Mouse (Mus musculus): ENCODE measurements around the gene Depdc5. TPM values are rescaled to one million over a fixed set of nuclear protein-coding genes. Genes with fewer than 3 reads are reported as not detected.
"Not testable (repeated sequence)": the region's sequence is repeated elsewhere in the genome, so short reads cannot be mapped to it uniquely, and the experiment has no call there.

Gene Depdc5
- polyA plus RNA-seq, 1 experiment from 2014 or later: 3.0 TPM

GRCm38 (mm10) chr5:32853731-32854507 lies 9.6 kb upstream of the Depdc5 start, which contains the start of gene Prr14l:
Gene Prr14l (minus strand): TSS chr5:32854256.
- H3K9ac ChIP-seq (replicated peaks): peak within 1 kb of the TSS; percentile 99
- TF ChIP-seq EP300 (IDR thresholded peaks at IDR 0.05; ENCODE audit: low read depth): peak; percentile 72
- no peak for TF ChIP-seq CTCF (IDR thresholded peaks at IDR 0.05; ENCODE audit: low read depth)
- H3K9me3 ChIP-seq (ENCODE audit: low read length): no peaks in the 10 kb centered on the region
- peak within 1 kb of the TSS; percentile 86 for H3K4me2 ChIP-seq (ENCODE audit: low read depth, low read length)
- H3K27me3 ChIP-seq (ENCODE audit: insufficient read depth, low read length): no peaks in the 10 kb centered on the region
- H3K36me3 ChIP-seq (replicated peaks; ENCODE audit: insufficient read depth, low read length): 0 out of 2 replicates have a peak, but pooled peaks cover 4% of the 10 kb centered on the region
- under 1% methylated on average over 49 of the region's 51 CpGs for WGBS (ENCODE audit: insufficient replicate concordance)
- H3K4me3 ChIP-seq (ENCODE audit: low read depth, low read length): peak within 1 kb of the TSS; percentile 90
- peak; percentile 99 for DNase-seq
- peak; percentile 99 for ATAC-seq
- peak within 1 kb of the TSS; percentile 86 for H3K27ac ChIP-seq (ENCODE audit: low read depth)
- peaks cover 34% of the 10 kb centered on the region for H3K4me1 ChIP-seq (ENCODE audit: insufficient read depth)

- peak overlapping the region; percentile 51 for H3K4me2 ChIP-seq (ENCODE audit: low read depth, low read length)
- H3K27ac ChIP-seq (ENCODE audit: low read depth): peak overlapping the region; percentile 41
- 81% methylated on average over 4 of the region's 4 CpGs for WGBS (ENCODE audit: insufficient replicate concordance)
- DNase-seq (no peak), ATAC-seq (no peak)
- H3K4me1 ChIP-seq (ENCODE audit: insufficient read depth): peaks cover 34% of the 10 kb centered on the region
- H3K9me3 ChIP-seq (ENCODE audit: low read length): no peaks in the 10 kb centered on the region
- no peaks in the 10 kb centered on the region for H3K27me3 ChIP-seq (ENCODE audit: insufficient read depth, low read length)
- H3K36me3 ChIP-seq (replicated peaks; ENCODE audit: insufficient read depth, low read length): 0 out of 2 replicates have a peak, but pooled peaks cover 4% of the 10 kb centered on the region
- H3K9ac ChIP-seq (replicated peaks): no peak overlapping the region
- no peak overlapping the region for H3K4me3 ChIP-seq (ENCODE audit: low read depth, low read length)
- no peak for TF ChIP-seq EP300 (IDR thresholded peaks at IDR 0.05; ENCODE audit: low read depth)
- no peak for TF ChIP-seq CTCF (IDR thresholded peaks at IDR 0.05; ENCODE audit: low read depth)
These were observed 8.7 kb upstream of the Depdc5 start for GRCm38 (mm10) chr5:32854818-32855217.

GRCm38 (mm10) chr5:32855274-32855673 lies 8.2 kb upstream of the Depdc5 start:
- H3K9ac ChIP-seq (replicated peaks); H3K27ac ChIP-seq (ENCODE audit: low read depth); H3K4me2 ChIP-seq (ENCODE audit: low read depth, low read length); H3K36me3 ChIP-seq (replicated peaks; ENCODE audit: insufficient read depth, low read length); DNase-seq; H3K27me3 ChIP-seq (ENCODE audit: insufficient read depth, low read length); H3K4me3 ChIP-seq (ENCODE audit: low read depth, low read length); ATAC-seq; H3K9me3 ChIP-seq (ENCODE audit: low read length): not testable (repeated sequence)
- peaks cover 34% of the 10 kb centered on the region for H3K4me1 ChIP-seq (ENCODE audit: insufficient read depth)
- 72% methylated on average over 2 of the region's 3 CpGs for WGBS (ENCODE audit: insufficient replicate concordance)

GRCm38 (mm10) chr5:32857781-32858220 lies 5.7 kb upstream of the Depdc5 start:
- DNase-seq: peak; percentile 45
- TF ChIP-seq CTCF (IDR thresholded peaks at IDR 0.05; ENCODE audit: low read depth) (0 out of 2 replicates have a peak, but pooled peaks have one; percentile 5), EP300 (IDR thresholded peaks at IDR 0.05; ENCODE audit: low read depth) (no peak)
- Histone ChIP-seq H3K4me1 (ENCODE audit: insufficient read depth) (peaks cover 19% of the 10 kb centered on the region), H3K4me2 (ENCODE audit: low read depth, low read length) (peak overlapping the region; percentile 83), H3K27ac (ENCODE audit: low read depth) (no peak overlapping the region), H3K9me3 (ENCODE audit: low read length) (no peaks in the 10 kb centered on the region), H3K4me3 (ENCODE audit: low read depth, low read length) (peak overlapping the region; percentile 48), H3K36me3 (replicated peaks; ENCODE audit: insufficient read depth, low read length) (no peaks in the 10 kb centered on the region), H3K9ac (replicated peaks) (0 out of 2 replicates have a peak overlapping the region, but pooled peaks have one; percentile 23), H3K27me3 (ENCODE audit: insufficient read depth, low read length) (no peaks in the 10 kb centered on the region)
- 4% methylated on average over 6 of the region's 6 CpGs for WGBS (ENCODE audit: insufficient replicate concordance)
- no peak for ATAC-seq

- TF ChIP-seq EP300 (IDR thresholded peaks at IDR 0.05; ENCODE audit: low read depth) (no peak), CTCF (IDR thresholded peaks at IDR 0.05; ENCODE audit: low read depth) (no peak)
- H3K27ac ChIP-seq (ENCODE audit: low read depth): no peak overlapping the region
- no peak for ATAC-seq
- H3K4me3 ChIP-seq (ENCODE audit: low read depth, low read length): no peak overlapping the region
- no peaks in the 10 kb centered on the region for H3K9me3 ChIP-seq (ENCODE audit: low read length)
- no peak overlapping the region for H3K9ac ChIP-seq (replicated peaks)
- WGBS (ENCODE audit: insufficient replicate concordance): 86% methylated on average over 1 of the region's 1 CpGs
- H3K27me3 ChIP-seq (ENCODE audit: insufficient read depth, low read length): no peaks in the 10 kb centered on the region
- H3K36me3 ChIP-seq (replicated peaks; ENCODE audit: insufficient read depth, low read length): no peaks in the 10 kb centered on the region
- no peak for DNase-seq
- H3K4me2 ChIP-seq (ENCODE audit: low read depth, low read length): no peak overlapping the region
- peaks cover 16% of the 10 kb centered on the region for H3K4me1 ChIP-seq (ENCODE audit: insufficient read depth)
These were observed 2.4 kb upstream of the Depdc5 start for GRCm38 (mm10) chr5:32861082-32861481.

- Histone ChIP-seq H3K9me3 (ENCODE audit: low read length) (no peaks in the 10 kb centered on the region), H3K9ac (replicated peaks) (no peak overlapping the region), H3K27ac (ENCODE audit: low read depth) (peak overlapping the region; percentile 79), H3K4me2 (ENCODE audit: low read depth, low read length) (peak overlapping the region; percentile 93), H3K27me3 (ENCODE audit: insufficient read depth, low read length) (no peaks in the 10 kb centered on the region), H3K4me3 (ENCODE audit: low read depth, low read length) (peak overlapping the region; percentile 80), H3K4me1 (ENCODE audit: insufficient read depth) (peaks cover 12% of the 10 kb centered on the region), H3K36me3 (replicated peaks; ENCODE audit: insufficient read depth, low read length) (no peaks in the 10 kb centered on the region)
- 57% methylated on average over 6 of the region's 6 CpGs for WGBS (ENCODE audit: insufficient replicate concordance)
- TF ChIP-seq CTCF (IDR thresholded peaks at IDR 0.05; ENCODE audit: low read depth): no peak
- no peak for TF ChIP-seq EP300 (IDR thresholded peaks at IDR 0.05; ENCODE audit: low read depth)
- ATAC-seq: no peak
- DNase-seq: no peak
These were observed 900 bp upstream of the Depdc5 start for GRCm38 (mm10) chr5:32862469-32863132.
